Mouse (Mus musculus) adrenal gland, adult (tissue): ENCODE results near the gene Gja5.
"Not testable (repeated sequence)": the region's sequence is repeated elsewhere in the genome, so short reads cannot be mapped to it uniquely, and the experiment has no call there.

Experiments used
- DNase-seq, 2 experiments: peaks; one replicate each; pipeline ENCODE4 v3.0.0; 2022 to 2023; ENCODE audit warnings: low spot score in 1 of 2; ENCODE audit not compliant: inconsistent age in 2 of 2

The Gja5 gene

GRCm38 (mm10) chr3:97091971-97092370 is 187.5 kb downstream of the Gja5 start:
- not testable (repeated sequence) for DNase-seq

DNA sequence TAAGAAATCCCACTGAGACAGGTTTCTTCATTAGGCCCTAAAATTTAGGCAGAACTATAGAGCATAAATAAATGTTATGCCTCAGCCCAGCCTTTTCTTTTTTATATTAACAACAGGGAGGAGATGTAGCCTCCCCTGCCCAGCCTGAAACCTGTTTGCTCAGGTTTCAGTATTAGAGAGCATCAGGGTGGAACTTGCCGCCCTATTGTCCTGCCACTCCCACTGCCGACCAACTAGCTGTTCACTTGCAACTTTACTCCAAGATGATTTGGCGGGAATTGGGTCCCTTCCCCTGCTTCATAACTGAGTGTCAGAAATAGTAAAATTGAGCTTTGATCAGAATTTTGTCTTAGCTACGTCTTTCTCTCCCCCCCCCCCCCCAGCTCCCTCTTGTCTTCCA is 192.2 kb downstream of the Gja5 start:
- not testable (repeated sequence) for DNase-seq

DNA sequence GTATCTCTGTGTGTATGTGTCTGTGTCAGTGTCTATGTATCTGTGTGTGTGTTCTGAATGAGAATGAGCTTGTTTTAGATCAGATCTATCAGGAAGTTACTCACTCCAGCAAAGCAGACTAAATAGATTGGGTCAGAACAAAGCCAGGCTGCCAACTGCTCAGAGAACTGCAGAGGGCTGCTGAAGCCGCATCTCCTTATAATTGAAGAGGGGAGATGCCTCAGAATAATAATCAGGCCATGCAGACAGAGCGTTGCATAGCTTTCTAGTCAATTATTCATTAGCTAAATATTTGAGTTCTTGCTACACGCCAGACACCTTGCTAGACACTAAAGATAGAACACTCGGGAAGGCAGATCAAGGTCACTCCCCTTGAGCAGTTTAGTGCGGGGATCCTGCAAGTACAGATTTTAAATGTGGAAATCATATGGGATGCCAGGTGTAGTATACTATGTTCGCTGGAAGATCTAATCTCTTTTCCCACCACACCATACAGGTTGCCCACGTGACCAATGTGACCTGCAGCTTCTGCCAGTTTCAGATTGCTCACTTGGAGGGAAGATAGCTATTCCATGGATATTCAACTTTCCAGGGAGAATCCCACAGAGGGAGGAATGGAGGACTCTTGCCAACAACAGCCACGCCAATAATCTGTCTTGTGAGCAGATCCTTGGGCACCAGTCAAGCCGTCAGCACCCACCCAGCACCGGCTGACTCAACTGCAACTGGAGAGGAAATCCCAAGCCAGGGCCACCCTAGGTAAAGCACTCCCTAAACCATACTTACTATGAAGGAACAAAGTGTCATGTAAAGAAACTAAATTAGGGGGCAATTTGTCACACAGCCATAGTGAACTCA is 196.5 kb downstream of the Gja5 start:
- no peak for DNase-seq

DNA sequence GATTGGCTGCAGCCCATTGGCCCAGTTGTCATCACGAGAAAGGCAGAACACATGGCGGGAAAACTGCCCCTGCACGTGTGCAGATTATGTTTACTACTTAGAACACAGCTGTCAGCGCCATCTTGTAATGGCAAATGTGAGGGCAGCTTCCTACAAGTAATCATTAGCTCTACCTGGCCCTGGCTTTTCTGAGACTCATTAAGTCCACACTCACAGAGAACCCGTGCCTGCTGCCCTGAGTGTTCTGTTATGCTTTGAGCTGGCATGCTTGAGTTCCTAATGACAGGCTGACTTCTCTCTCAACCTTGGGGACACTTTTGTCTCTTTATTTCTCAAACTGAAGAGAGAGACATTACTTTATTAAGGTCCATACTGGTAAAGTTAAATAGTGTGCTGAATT is 199.5 kb downstream of the Gja5 start:
- not testable (repeated sequence) for DNase-seq

DNA sequence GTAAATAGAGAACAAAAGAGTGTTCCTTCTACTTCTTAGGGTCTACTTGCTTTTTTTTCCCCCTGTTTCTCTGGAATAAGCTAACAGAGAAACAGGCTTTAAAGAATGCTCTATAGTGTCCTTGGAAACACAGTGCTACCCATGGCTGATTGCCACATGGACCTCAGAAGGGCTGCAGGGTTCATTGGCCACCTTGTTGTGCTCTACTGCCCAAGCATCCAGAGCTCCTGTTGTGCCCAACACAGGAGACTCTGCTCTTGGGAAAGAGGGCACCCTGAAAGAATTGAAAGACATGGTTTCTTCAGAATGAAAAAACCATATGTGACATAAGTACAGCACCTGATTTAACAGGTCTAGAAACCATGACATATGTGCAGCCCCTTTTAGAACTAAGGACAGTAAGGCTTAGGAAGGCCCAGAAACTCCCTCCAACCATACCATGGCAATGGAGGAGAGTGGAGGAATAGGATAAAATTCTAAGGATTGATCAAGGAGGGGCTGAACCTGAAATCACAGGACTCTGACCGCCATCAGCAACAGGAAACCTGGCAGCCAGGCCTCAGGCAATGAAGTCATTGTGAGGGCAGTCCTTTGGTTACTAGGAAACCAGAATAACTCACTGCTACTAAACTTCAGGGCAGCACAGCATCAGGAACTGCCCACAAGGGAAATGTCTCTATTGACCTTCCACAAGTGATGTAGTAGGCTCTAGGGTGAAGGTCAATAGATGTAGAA is 200.4 kb downstream of the Gja5 start:
- DNase-seq = no peak

DNA sequence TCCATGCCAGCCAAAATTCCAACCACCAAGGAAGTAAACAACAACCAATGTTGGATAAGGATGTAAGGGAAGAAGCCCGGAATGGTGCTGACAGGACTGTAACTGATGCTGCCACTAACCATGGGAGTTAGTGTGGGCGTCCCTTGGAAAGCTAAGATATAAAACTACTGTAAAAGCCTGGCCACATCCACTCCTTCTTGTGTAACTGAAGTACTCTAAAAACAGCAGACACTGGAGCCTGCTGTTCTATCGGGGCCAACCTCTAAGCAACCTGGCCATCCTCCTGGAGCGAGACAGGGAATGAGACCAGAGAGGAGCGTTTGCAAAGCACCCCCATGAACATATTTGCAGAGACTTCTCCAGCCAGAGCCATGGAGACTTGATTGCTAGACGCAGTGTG is 213.0 kb downstream of the Gja5 start:
- DNase-seq = no peak

GRCm38 (mm10) chr3:97118313-97118712 is 213.8 kb downstream of the Gja5 start:
- no peak for DNase-seq

DNA sequence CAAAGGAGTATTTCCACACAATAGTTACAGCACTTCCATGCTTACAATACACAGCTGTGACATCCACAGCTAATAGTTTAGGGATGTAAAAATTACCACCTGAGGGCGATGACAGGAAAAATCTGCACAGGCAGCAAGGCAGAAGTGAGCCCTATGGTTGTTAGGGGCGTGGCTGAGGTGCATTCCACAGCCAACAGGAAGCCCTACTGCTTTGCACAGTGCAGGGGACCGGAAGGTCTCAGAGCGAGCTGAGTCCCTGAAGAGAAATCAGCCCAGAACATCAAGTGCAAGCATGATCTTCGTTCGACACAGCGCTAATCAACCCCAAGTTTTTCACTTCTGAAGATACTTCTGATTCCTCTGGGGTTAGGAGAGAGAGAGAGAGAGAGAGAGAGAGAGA is 219.7 kb downstream of the Gja5 start:
- no peak for DNase-seq
